Mouse (Mus musculus) liver, embryonic 14.5 days (tissue): ENCODE results near the gene Uqcr11.

ENCODE experiments used
- CTCF ChIP-seq: IDR thresholded peaks from 2 replicates; pipeline ENCODE4 v1.5.1; 2016; ENCODE audit warnings: antibody characterized with exemption, low read depth, control low read depth
- EP300 ChIP-seq: IDR thresholded peaks from 2 replicates; pipeline ENCODE4 v1.6.1; 2016; ENCODE audit warnings: antibody characterized with exemption, low read depth

GRCm38 (mm10) chr10:80433513-80434232, 27.0 kb upstream of the Uqcr11 start, which contains the start of gene Tcf3:
- no peak for TF ChIP-seq CTCF
- TF ChIP-seq EP300: peak; percentile 80
